Mouse (Mus musculus) G1E (cell line): ENCODE data around the gene BC067074.

ENCODE experiments used
- CTCF ChIP-seq: IDR thresholded peaks from 2 replicates; pipeline ENCODE4 v1.5.1; 2012; ENCODE audit warnings: low read depth, low read length, inconsistent platforms, mixed read lengths
- GATA1 ChIP-seq: IDR thresholded peaks from 2 replicates; pipeline ENCODE4 v1.6.1; 2012; ENCODE audit warnings: borderline replicate concordance, low read length, inconsistent platforms, mixed read lengths
- TAL1 ChIP-seq: conservative IDR thresholded peaks from 2 replicates; pipeline ENCODE4 v1.6.1; 2012; ENCODE audit warnings: low read depth, low read length, inconsistent platforms, mixed read lengths

GRCm38 (mm10) chr13:113293707-113294432 is 911 bp downstream of the BC067074 start:
- no peak for TF ChIP-seq CTCF
- no peak for TF ChIP-seq GATA1
- no peak for TF ChIP-seq TAL1
